In genomic region chr12:117159669-117160210, GRCm38 (mm10) we compare ENCODE assay signal across 11 mouse cellular contexts.
A peak's percentile ranks its signal among the peaks of the same experiment; 100 is the strongest.
DNase-seq lines count a peak whose midpoint lies in the region; ATAC-seq and TF ChIP-seq lines count a peak whose summit lies in the region.
"Had no signal": no experiment of that assay in that cellular context is flagged by ENCODE, and none has a peak within 500 bp of the region (broad histone marks: within the 10 kb centered on the region; RNA-seq: fewer than 3 reads in every experiment).

No protein-coding gene starts in this region.

- peak; percentile 33 for ATAC-seq in kidney, embryonic 14.5 days (ENCODE audit: low FRiP score, low TSS enrichment)
- ATAC-seq in hindbrain, embryonic 14.5 days (ENCODE audit: low FRiP score): no peak; the same call in 1 of the 2 replicates
- ATAC-seq in midbrain, postnatal 0 days (ENCODE audit: low FRiP score): no peak
- no peak for ATAC-seq in CD4-positive, CD25-positive, alpha-beta regulatory T cell, adult 4 months
- ATAC-seq in monocyte, adult 5-6 weeks (replicated peaks; ENCODE audit: insufficient number of reproducible peaks, low FRiP score, low TSS enrichment, poor library complexity, severe bottlenecking): no peak

- WGBS in kidney, embryonic 14.5 days: 4% methylated on average over 15 of the region's 15 CpGs
- 11% methylated on average over 15 of the region's 15 CpGs for WGBS in hindbrain, embryonic 14.5 days
- 11% methylated on average over 13 of the region's 15 CpGs for WGBS in midbrain, postnatal 0 days

- DNase-seq in kidney, postnatal 25 days: no peak
- peak; percentile 48 for DNase-seq in embryo, embryonic 9.5 days (ENCODE audit: extremely low spot score)
- DNase-seq in hindbrain, embryonic 14.5 days (ENCODE audit: low spot score): no peak
- no peak for DNase-seq in midbrain, postnatal 0 days (ENCODE audit: low spot score)
- no peak for DNase-seq in urinary bladder, adult 18-20 months (ENCODE audit: low spot score in 2 of 2)
- DNase-seq: gastrocnemius, postnatal 25 days; liver, embryonic 13.5 days; thymus, postnatal 25 days had no signal

- TF ChIP-seq CTCF in midbrain, postnatal 0 days (IDR thresholded peaks at IDR 0.05): no peak

- peak overlapping the region; percentile 17 for H3K4me3 ChIP-seq in kidney, embryonic 14.5 days (ENCODE audit: low read length)
- H3K4me3 ChIP-seq in hindbrain, embryonic 14.5 days (replicated peaks; ENCODE audit: low read length): peak overlapping the region; percentile 15
- H3K4me3 ChIP-seq in midbrain, postnatal 0 days (ENCODE audit: low read depth, low read length): peak overlapping the region; percentile 74
- H3K4me3 ChIP-seq: liver, embryonic 13.5 days had no signal

- H3K9me3 ChIP-seq in kidney, embryonic 14.5 days (ENCODE audit: control insufficient read depth, low read length): no peaks in the 10 kb centered on the region
- no peaks in the 10 kb centered on the region for H3K9me3 ChIP-seq in hindbrain, embryonic 14.5 days (ENCODE audit: control insufficient read depth, low read length)
- H3K9me3 ChIP-seq in midbrain, postnatal 0 days (ENCODE audit: low read length): no peaks in the 10 kb centered on the region
- H3K9me3 ChIP-seq: liver, embryonic 13.5 days had no signal

- no peak overlapping the region for H3K9ac ChIP-seq in kidney, embryonic 14.5 days (ENCODE audit: low read depth, low read length)
- H3K9ac ChIP-seq in hindbrain, embryonic 14.5 days: peak overlapping the region; percentile 86
- H3K9ac ChIP-seq in midbrain, postnatal 0 days (replicated peaks; ENCODE audit: low read length, poor library complexity, severe bottlenecking): peak overlapping the region; percentile 20
- H3K9ac ChIP-seq: liver, embryonic 13.5 days had no signal

- no peaks in the 10 kb centered on the region for H3K36me3 ChIP-seq in kidney, embryonic 14.5 days (ENCODE audit: control insufficient read depth, insufficient read depth, low read length)
- H3K36me3 ChIP-seq in hindbrain, embryonic 14.5 days (replicated peaks; ENCODE audit: control insufficient read depth, insufficient read depth): peaks cover 11% of the 10 kb centered on the region
- H3K36me3 ChIP-seq in midbrain, postnatal 0 days (ENCODE audit: insufficient read depth, low read length): peaks cover 4% of the 10 kb centered on the region; the same call in 1 of the 2 replicates
- H3K36me3 ChIP-seq: liver, embryonic 13.5 days had no signal

- H3K27me3 ChIP-seq in kidney, embryonic 14.5 days (ENCODE audit: control insufficient read depth, insufficient read depth, low read length): peaks cover 86% of the 10 kb centered on the region
- H3K27me3 ChIP-seq in hindbrain, embryonic 14.5 days (ENCODE audit: control insufficient read depth, insufficient read depth, low read length): peaks cover 4% of the 10 kb centered on the region; the same call in 1 of the 2 replicates
- H3K27me3 ChIP-seq in midbrain, postnatal 0 days (ENCODE audit: insufficient read depth, low read length): no peaks in the 10 kb centered on the region

- peak overlapping the region; percentile 31 for H3K4me2 ChIP-seq in kidney, embryonic 14.5 days (replicated peaks; ENCODE audit: low read depth, low read length)
- H3K4me2 ChIP-seq in hindbrain, embryonic 14.5 days (replicated peaks): peak overlapping the region; percentile 73
- H3K4me2 ChIP-seq in midbrain, postnatal 0 days (ENCODE audit: low read depth, low read length, poor library complexity, severe bottlenecking): peak overlapping the region; percentile 88
- H3K4me2 ChIP-seq: liver, embryonic 13.5 days had no signal

- no peak overlapping the region for H3K27ac ChIP-seq in kidney, embryonic 14.5 days (ENCODE audit: low read depth, low read length)
- H3K27ac ChIP-seq in hindbrain, embryonic 14.5 days: peak overlapping the region; percentile 68
- peak overlapping the region; percentile 80 for H3K27ac ChIP-seq in midbrain, postnatal 0 days (ENCODE audit: low read depth, low read length)
- H3K27ac ChIP-seq: liver, embryonic 13.5 days had no signal

- H3K4me1 ChIP-seq in kidney, embryonic 14.5 days (ENCODE audit: control insufficient read depth, insufficient read depth, low read length): no peaks in the 10 kb centered on the region
- H3K4me1 ChIP-seq in hindbrain, embryonic 14.5 days (replicated peaks; ENCODE audit: control insufficient read depth, insufficient read depth, low read length): peaks cover 61% of the 10 kb centered on the region
- H3K4me1 ChIP-seq in midbrain, postnatal 0 days (ENCODE audit: insufficient read depth, low read length): peaks cover 21% of the 10 kb centered on the region
- H3K4me1 ChIP-seq: liver, embryonic 13.5 days had no signal

Comparison
In these comparisons a context has a peak if more than half of its experiments do, and no peak if none do; other contexts are left out.
1. H3K4me2 ChIP-seq: peak in every context shown above with its lines; median percentile 88 in midbrain, postnatal 0 days; 73 in hindbrain, embryonic 14.5 days; 31 in kidney, embryonic 14.5 days.
2. H3K4me3 ChIP-seq: peak in every context shown above with its lines; median percentile 74 in midbrain, postnatal 0 days; 17 in kidney, embryonic 14.5 days; 15 in hindbrain, embryonic 14.5 days.